Mouse (Mus musculus) stomach, postnatal 0 days (tissue): ENCODE data around the gene Gm11084.

Experiments
- CTCF ChIP-seq: IDR thresholded peaks from 2 replicates; pipeline ENCODE4 v1.5.1; 2016; ENCODE audit warnings: antibody characterized with exemption, low read depth, mild to moderate bottlenecking, moderate library complexity
- EP300 ChIP-seq: optimal IDR thresholded peaks from 2 replicates; pipeline ENCODE3; 2016; ENCODE audit warnings: antibody characterized with exemption

GRCm38 (mm10) chr2:73029846-73030245, 43.3 kb upstream of the Gm11084 start:
- TF ChIP-seq CTCF, result no peak
- TF ChIP-seq EP300, result no peak
